Mouse (Mus musculus) hindbrain, embryonic 15.5 days (tissue): ENCODE results near the gene Ctrl. TPM values are rescaled to one million over a fixed set of nuclear protein-coding genes. Genes with fewer than 3 reads are reported as not detected.

Experiments
- ATAC-seq: fragments of 200-750 bp; cut with Nextera tagmentation; 2 replicates; pipeline ENCODE4 v1.8.0; 2017; ENCODE audit warnings: low read depth, moderate number of reproducible peaks, moderate TSS enrichment; ENCODE audit not compliant: low FRiP score
- H3K27ac ChIP-seq: fragments of 300-500 bp; sonication (generic); replicated peaks from 2 replicates; pipeline ENCODE4 v1.5.1; 2015; ENCODE audit warnings: mild to moderate bottlenecking, inconsistent platforms
- H3K27me3 ChIP-seq: fragments of 300-500 bp; sonication (generic); 2 replicates; pipeline ENCODE4 v1.6.1; 2015; ENCODE audit warnings: control low read depth, inconsistent platforms
- H3K36me3 ChIP-seq: fragments of 300-500 bp; sonication (generic); 2 replicates; pipeline ENCODE4 v1.6.1; 2015; ENCODE audit warnings: control low read depth, inconsistent platforms
- H3K4me1 ChIP-seq: fragments of 300-500 bp; sonication (generic); replicated peaks from 2 replicates; pipeline ENCODE4 v1.6.1; 2015; ENCODE audit warnings: control low read depth, inconsistent platforms
- H3K4me2 ChIP-seq: fragments of 300-500 bp; sonication (generic); 2 replicates; pipeline ENCODE4 v1.6.1; 2015; ENCODE audit warnings: moderate library complexity, mild to moderate bottlenecking, inconsistent platforms
- H3K4me3 ChIP-seq: fragments of 300-500 bp; sonication (generic); 2 replicates; pipeline ENCODE4 v1.5.1; 2015; ENCODE audit warnings: mild to moderate bottlenecking, inconsistent platforms
- H3K9ac ChIP-seq: fragments of 300-500 bp; sonication (generic); 2 replicates; pipeline ENCODE4 v1.6.1; 2015; ENCODE audit warnings: inconsistent platforms
- H3K9me3 ChIP-seq: fragments of 300-500 bp; sonication (generic); 2 replicates; pipeline ENCODE4 v1.6.1; 2016; ENCODE audit warnings: control low read depth, inconsistent platforms
- WGBS: fragments of 180-500 bp; shearing (Covaris S2); methylation state at CpG from one replicate; pipeline ENCODE4 v1.1.7; 2015; 5-methylcytosine and 5-hydroxymethylcytosine counted together
- microRNA-seq: library from miRNA; unstranded; fragments of <30 nt; microRNA quantifications from one replicate; pipeline ENCODE4, GENCODE M21; 2016
- polyA plus RNA-seq: library from polyadenylated mRNA; unstranded; fragments of >200 nt; fragmentation: Nextera tagmentation; extraction: Ambion mirVana; gene quantifications from 2 replicates; pipeline ENCODE4 v1.2.1, GENCODE M21; 2015

Gene Ctrl
- polyA plus RNA-seq, 1 experiment from 2014 or later, result 4.7 TPM

GRCm38 (mm10) chr8:105893339-105893738 lies 40.3 kb downstream of the Ctrl start, which contains the start of gene Nrn1l:
Gene Nrn1l (plus strand): TSS chr8:105893567.
- 2% methylated on average over 11 of the region's 11 CpGs for WGBS
- Histone ChIP-seq H3K36me3 (peaks cover 47% of the 10 kb centered on the region), H3K9ac (no peak within 1 kb of the TSS), H3K4me3 (no peak within 1 kb of the TSS), H3K4me1 (peaks cover 6% of the 10 kb centered on the region), H3K4me2 (peak within 1 kb of the TSS; percentile 29; the same call in 1 of the 2 replicates), H3K27ac (0 out of 2 replicates have a peak within 1 kb of the TSS, but pooled peaks have one; percentile 34), H3K27me3 (no peaks in the 10 kb centered on the region), H3K9me3 (no peaks in the 10 kb centered on the region)
- ATAC-seq, result peak; percentile 88

GRCm38 (mm10) chr8:105892432-105892831 lies 41.2 kb downstream of the Ctrl start:
- no peak overlapping the region for H3K9ac ChIP-seq
- no peaks in the 10 kb centered on the region for H3K27me3 ChIP-seq
- H3K27ac ChIP-seq, result no peak overlapping the region
- H3K4me1 ChIP-seq, result peaks cover 6% of the 10 kb centered on the region
- WGBS, result 84% methylated on average over 6 of the region's 6 CpGs
- no peaks in the 10 kb centered on the region for H3K9me3 ChIP-seq
- no peak for ATAC-seq
- no peak overlapping the region for H3K4me3 ChIP-seq
- no peak overlapping the region for H3K4me2 ChIP-seq
- H3K36me3 ChIP-seq, result peaks cover 54% of the 10 kb centered on the region

- Histone ChIP-seq H3K4me1 (peaks cover 6% of the 10 kb centered on the region), H3K36me3 (peaks cover 69% of the 10 kb centered on the region), H3K27ac (no peak overlapping the region), H3K4me3 (no peak overlapping the region), H3K27me3 (no peaks in the 10 kb centered on the region), H3K9ac (no peak overlapping the region), H3K9me3 (no peaks in the 10 kb centered on the region), H3K4me2 (no peak overlapping the region)
- ATAC-seq, result no peak
- WGBS, result 89% methylated on average over 6 of the region's 6 CpGs
Observed at GRCm38 (mm10) chr8:105890870-105891269, 42.8 kb downstream of the Ctrl start.

- no peak for ATAC-seq
- H3K27ac ChIP-seq, result no peak overlapping the region
- H3K4me2 ChIP-seq, result no peak overlapping the region
- H3K4me3 ChIP-seq, result no peak overlapping the region
- peaks cover 6% of the 10 kb centered on the region for H3K4me1 ChIP-seq
- H3K27me3 ChIP-seq, result no peaks in the 10 kb centered on the region
- peaks cover 79% of the 10 kb centered on the region for H3K36me3 ChIP-seq
- H3K9ac ChIP-seq, result no peak overlapping the region
- H3K9me3 ChIP-seq, result no peaks in the 10 kb centered on the region
- WGBS, result 94% methylated on average over 12 of the region's 12 CpGs
Observed at GRCm38 (mm10) chr8:105889756-105890465, 43.8 kb downstream of the Ctrl start.

Small RNA genes within 50 kb of the gene (microRNA-seq; reads per million reads assigned to microRNA genes)
- not detected for gene Mir7074

Other genes starting within 250 kb of the Ctrl start
- 23.5 and 28.7 TPM in 2 replicates for gene Carmil2, start 247.6 kb downstream of the Ctrl start, polyA plus RNA-seq
- 85.1 and 92.6 TPM in 2 replicates for gene Acd, start 232.8 kb downstream of the Ctrl start, polyA plus RNA-seq
- gene Pard6a, start 232.7 kb downstream of the Ctrl start, polyA plus RNA-seq, result 55.1 and 57.1 TPM in 2 replicates
- gene 4933405L10Rik, start 226.2 kb downstream of the Ctrl start, polyA plus RNA-seq, result 0.20 and 0.23 TPM in 2 replicates
- 15.7 and 16.6 TPM in 2 replicates for gene Enkd1, start 225.7 kb downstream of the Ctrl start, polyA plus RNA-seq
- gene Gfod2, start 175.2 kb downstream of the Ctrl start, polyA plus RNA-seq, result 81.2 and 88.3 TPM in 2 replicates
- gene Ranbp10, start 106.5 kb downstream of the Ctrl start, polyA plus RNA-seq, result 10.7 and 11.7 TPM in 2 replicates
- 0.62 and 1.1 TPM in 2 replicates for gene Tsnaxip1, start 106.1 kb downstream of the Ctrl start, polyA plus RNA-seq
- 52.2 and 56.9 TPM in 2 replicates for gene Cenpt, start 80.6 kb downstream of the Ctrl start, polyA plus RNA-seq
- 54.9 and 56.3 TPM in 2 replicates for gene Thap11, start 78.7 kb downstream of the Ctrl start, polyA plus RNA-seq
- gene Nutf2, start 73.3 kb downstream of the Ctrl start, polyA plus RNA-seq, result 150 and 157 TPM in 2 replicates
- gene Edc4, start 53.0 kb downstream of the Ctrl start, polyA plus RNA-seq, result 50.1 and 52.2 TPM in 2 replicates
- gene Nrn1l, start 40.3 kb downstream of the Ctrl start, polyA plus RNA-seq, result 0.45 and 0.49 TPM in 2 replicates
- 11.0 and 11.8 TPM in 2 replicates for gene Pskh1, start 33.4 kb downstream of the Ctrl start, polyA plus RNA-seq
- 74.7 and 75.2 TPM in 2 replicates for gene Psmb10, start 4.6 kb upstream of the Ctrl start, polyA plus RNA-seq
- gene Lcat, start 9.5 kb upstream of the Ctrl start, polyA plus RNA-seq, result 4.5 and 5.0 TPM in 2 replicates
- gene Slc12a4, start 32.2 kb upstream of the Ctrl start, polyA plus RNA-seq, result 11.9 and 12.9 TPM in 2 replicates
- gene Dpep3, start 45.6 kb upstream of the Ctrl start, polyA plus RNA-seq, result not detected in 2 replicates
- 27.2 and 29.6 TPM in 2 replicates for gene Dus2, start 57.5 kb upstream of the Ctrl start, polyA plus RNA-seq
- gene Dpep2nb, start 72.1 kb upstream of the Ctrl start, polyA plus RNA-seq, result 0.20 TPM in 1 of 2 replicates, not detected in the other
- gene Ddx28, start 78.0 kb upstream of the Ctrl start, polyA plus RNA-seq, result 20.0 and 20.9 TPM in 2 replicates
- gene Nfatc3, start 125.0 kb upstream of the Ctrl start, polyA plus RNA-seq, result 3.0 and 3.7 TPM in 2 replicates
- gene Esrp2, start 203.1 kb upstream of the Ctrl start, polyA plus RNA-seq, result 0.17 and 0.21 TPM in 2 replicates
- 23.8 and 24.0 TPM in 2 replicates for gene Pla2g15, start 216.5 kb upstream of the Ctrl start, polyA plus RNA-seq
- 57.7 and 61.0 TPM in 2 replicates for gene Slc7a6, start 235.0 kb upstream of the Ctrl start, polyA plus RNA-seq